Mouse (Mus musculus): ENCODE measurements around the gene Retreg2.

The Retreg2 gene

GRCm38 (mm10) chr1:75142301-75143261 lies at the start of gene Retreg2, which contains the start of gene Cnppd1:
Gene Retreg2 (plus strand): TSS chr1:75142778.
Gene Cnppd1 (minus strand): TSS chr1:75142711.
- DNase-seq (ENCODE audit: low read depth, low spot score): peak; percentile 93

GRCm38 (mm10) chr1:75122211-75122610 lies 20.4 kb upstream of the Retreg2 start:
- peak; percentile 21 for DNase-seq (ENCODE audit: low read depth, low spot score)

GRCm38 (mm10) chr1:75124346-75125321 lies 17.9 kb upstream of the Retreg2 start, which contains the start of gene Nhej1:
Gene Nhej1 (minus strand): TSS chr1:75125200.
- DNase-seq (ENCODE audit: low read depth, low spot score): peak; percentile 96

- no peak for DNase-seq (ENCODE audit: low read depth, low spot score)
Observed at GRCm38 (mm10) chr1:75125418-75125817, 17.2 kb upstream of the Retreg2 start.

- no peak for DNase-seq (ENCODE audit: low read depth, low spot score)
Observed at GRCm38 (mm10) chr1:75128641-75129040, 13.9 kb upstream of the Retreg2 start.

- no peak for DNase-seq (ENCODE audit: low read depth, low spot score)
Observed at GRCm38 (mm10) chr1:75133421-75134207, 9.0 kb upstream of the Retreg2 start, which contains the start of gene Slc23a3. Gene Slc23a3 (minus strand): TSS chr1:75133890.

GRCm38 (mm10) chr1:75136293-75136692 lies 6.3 kb upstream of the Retreg2 start:
- DNase-seq (ENCODE audit: low read depth, low spot score): no peak

DNA sequence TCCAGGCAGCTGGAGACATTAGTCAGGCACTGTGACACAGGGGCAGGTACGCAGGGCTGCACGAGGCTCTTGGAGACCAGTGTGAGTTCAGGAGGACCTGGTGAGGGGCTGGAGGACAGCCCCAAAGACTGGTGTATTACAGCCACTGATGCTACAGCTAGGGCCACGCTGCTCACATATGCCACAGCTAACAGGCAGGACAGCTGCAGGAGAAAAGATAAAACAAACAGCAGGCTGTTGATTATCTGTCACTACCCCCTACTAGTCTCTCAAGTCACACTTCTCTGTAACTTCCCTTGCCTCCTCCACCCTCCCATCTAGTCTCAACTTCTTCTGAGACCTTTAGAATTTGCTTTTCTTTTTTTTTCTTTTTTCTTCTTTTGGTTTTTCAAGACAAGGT lies 5.8 kb upstream of the Retreg2 start:
- DNase-seq (ENCODE audit: low read depth, low spot score): no peak

DNA sequence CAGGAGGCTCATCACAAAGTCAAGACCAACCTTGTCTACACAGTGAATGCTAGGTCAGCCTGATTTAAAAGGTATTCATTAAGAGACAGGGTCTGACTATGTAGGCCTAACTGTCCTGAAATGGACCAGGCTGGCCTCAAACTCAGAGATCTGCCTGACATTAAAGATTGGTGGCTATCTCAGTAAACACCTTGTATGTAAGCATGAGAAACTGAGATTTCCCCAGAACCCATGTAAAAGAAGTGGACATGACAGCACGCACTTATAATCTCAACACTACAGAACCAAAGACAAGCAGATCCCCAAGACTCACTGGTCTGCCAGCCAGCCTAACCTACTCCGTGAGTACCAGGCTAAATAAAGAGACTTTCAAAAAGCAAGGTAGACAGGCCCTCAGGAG lies 4.1 kb upstream of the Retreg2 start:
- DNase-seq (ENCODE audit: low read depth, low spot score): no peak

DNA sequence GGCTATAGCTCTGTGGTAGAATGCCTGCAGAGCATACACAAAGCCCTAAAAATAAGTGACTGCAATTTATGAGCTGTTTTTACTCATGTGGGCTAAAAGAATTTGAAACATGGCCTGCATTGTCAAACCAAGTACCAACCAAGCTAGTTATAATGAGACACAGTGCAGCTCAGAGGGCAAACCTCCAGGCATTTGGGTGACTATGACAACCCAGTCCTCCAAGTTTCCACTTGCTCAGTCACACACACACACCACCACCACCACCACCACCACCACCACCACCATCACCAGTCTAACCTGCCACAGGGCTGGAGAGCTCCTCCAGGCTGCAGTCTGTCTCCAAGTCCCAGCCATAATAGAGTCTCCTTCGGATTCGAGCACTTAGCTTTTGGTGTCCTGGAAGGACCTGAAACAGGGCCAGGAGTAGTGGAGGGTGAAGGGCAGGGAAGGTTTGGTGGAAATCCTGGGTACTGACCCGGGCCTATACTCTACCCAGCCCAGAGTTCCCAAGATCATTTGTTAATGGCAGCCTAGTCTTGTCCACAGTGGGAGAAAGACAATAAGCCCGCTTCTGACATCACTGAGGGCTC lies 1.9 kb upstream of the Retreg2 start:
- no peak for DNase-seq (ENCODE audit: low read depth, low spot score)

DNA sequence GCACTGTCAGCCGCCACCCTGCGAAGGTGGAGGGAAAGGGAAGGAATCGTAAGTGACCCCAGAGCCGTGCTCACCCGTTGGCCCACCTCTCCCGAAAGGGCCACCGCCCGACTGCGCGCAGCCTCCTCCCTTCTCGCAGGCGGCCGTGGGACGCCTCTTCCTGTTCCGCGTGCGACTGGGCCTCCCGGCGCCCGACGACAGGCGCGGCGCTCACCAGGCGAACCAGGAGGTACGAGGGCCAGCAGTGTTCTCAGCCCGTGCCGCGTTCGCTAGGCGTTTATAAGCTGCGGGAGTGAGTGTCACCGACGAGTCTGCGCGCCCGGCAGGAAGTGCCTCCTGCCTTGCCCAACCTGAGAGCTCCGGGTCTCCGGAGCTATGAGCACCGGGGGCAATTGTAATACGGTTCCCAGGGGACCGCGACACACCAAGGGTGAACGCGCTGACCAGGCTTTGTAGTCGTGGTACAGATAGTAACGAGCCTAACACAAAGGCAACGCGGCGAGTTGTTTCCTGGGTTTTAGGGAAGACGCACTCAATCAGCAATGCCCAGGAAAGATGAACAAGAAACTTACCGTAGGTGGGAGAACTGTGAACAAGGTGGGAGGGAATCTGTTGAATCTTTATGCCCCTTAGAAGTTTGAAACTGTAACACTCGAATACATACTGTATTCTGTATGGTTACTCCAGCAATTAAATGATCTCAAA lies 940 bp upstream of the Retreg2 start:
- peak; percentile 50 for DNase-seq (ENCODE audit: low read depth, low spot score)

GRCm38 (mm10) chr1:75145589-75145988 lies 3.0 kb downstream of the Retreg2 start:
- no peak for DNase-seq (ENCODE audit: low read depth, low spot score)

- no peak for DNase-seq (ENCODE audit: low read depth, low spot score)
Observed at GRCm38 (mm10) chr1:75147411-75148135, 5.0 kb downstream of the Retreg2 start.

DNA sequence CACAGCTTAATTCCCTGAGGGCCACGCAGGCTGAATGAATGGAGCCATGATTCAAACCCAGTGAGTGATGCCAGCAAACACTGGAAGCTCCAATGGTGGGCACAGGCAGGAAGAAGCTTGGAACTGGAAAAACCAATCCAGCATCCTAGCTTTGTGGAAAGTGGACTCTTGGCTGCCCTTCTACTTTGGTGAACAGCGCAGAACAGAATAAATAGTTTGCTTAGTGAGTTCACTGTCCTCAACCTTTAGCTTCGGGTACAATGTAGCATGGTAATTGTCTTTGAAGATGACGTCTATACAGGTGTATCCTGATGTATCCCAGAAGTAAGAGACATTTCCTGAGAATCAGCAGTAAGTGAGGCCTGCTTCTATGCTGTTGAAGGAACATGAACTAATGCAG lies 6.1 kb downstream of the Retreg2 start:
- DNase-seq (ENCODE audit: low read depth, low spot score): no peak

GRCm38 (mm10) chr1:75155837-75156236 lies 13.3 kb downstream of the Retreg2 start:
- DNase-seq (ENCODE audit: low read depth, low spot score): no peak

DNA sequence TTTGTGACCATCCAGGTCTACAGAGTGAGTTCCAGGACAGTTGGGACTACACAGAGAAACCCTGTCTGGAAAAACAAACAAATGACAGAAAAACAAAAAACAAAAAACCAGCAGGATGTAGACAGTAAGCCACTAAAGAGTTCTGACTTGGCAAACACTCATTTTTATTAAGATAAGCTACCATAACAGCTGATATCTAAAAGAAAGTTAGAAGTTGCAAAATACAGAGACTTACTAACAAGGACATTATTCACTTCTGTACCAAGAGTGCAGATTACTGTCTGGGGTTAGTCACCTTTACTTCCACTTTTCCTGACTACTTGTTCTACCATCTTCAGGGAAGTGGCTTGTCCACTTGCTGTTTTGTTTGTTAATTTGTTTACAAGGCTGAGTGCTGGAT lies 16.4 kb downstream of the Retreg2 start:
- DNase-seq (ENCODE audit: low read depth, low spot score): no peak

DNA sequence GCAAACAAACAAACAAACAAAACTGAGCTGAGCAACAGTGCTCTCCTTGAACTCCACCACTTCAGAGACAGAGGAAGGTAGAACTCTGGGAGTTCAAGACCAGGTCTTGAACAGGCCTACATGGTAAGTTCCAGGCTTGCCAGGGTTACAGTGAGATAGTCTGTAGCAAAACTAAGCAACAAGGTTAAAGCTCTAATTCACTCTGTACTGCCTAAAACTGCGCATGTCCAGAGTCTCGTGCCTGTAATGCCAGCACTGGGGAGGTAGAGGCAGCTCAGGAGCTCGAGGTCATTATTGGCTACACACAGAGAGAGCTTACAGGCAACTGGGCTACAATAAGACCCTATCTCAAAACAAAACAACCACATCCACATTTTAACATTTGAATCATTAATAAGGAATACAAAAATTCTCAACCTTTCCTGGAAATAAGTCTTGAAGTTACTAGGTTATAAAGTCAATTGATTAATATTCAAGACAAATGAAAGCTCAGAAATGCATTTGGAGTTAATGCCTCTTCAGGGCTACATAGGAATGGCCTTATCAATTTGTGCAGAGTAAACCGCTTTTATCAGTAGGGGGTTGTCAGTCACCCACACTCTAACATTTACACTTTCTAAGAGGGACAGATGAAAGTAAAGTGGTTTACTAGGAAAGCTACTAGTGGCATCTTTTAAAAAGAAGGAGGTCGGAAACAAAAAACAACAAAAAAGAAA lies 17.1 kb downstream of the Retreg2 start:
- DNase-seq (ENCODE audit: low read depth, low spot score): no peak

DNA sequence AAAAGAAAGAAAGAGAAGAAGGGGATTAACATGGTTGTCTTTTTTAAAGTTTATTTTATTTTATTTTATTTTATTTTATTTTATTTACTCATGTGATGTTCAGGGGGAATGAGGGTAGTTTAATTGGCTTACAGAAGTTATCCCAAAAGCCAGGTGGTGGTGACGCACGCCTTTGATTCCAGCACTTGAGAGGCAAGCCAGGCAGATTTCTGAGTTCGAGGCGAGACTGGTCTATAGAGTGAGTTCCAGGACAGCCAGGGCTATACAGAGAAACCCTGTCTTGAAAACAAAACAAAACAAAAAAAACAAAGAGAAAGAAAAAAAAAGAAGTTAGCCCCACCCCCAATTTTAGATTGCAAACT lies 17.7 kb downstream of the Retreg2 start:
- no peak for DNase-seq (ENCODE audit: low read depth, low spot score)

GRCm38 (mm10) chr1:75168093-75168471 lies 25.5 kb downstream of the Retreg2 start:
- DNase-seq (ENCODE audit: low read depth, low spot score): no peak

Data from R1 (cell line).